Mouse (Mus musculus): ENCODE measurements around the gene AI413582.

Gene AI413582

DNA sequence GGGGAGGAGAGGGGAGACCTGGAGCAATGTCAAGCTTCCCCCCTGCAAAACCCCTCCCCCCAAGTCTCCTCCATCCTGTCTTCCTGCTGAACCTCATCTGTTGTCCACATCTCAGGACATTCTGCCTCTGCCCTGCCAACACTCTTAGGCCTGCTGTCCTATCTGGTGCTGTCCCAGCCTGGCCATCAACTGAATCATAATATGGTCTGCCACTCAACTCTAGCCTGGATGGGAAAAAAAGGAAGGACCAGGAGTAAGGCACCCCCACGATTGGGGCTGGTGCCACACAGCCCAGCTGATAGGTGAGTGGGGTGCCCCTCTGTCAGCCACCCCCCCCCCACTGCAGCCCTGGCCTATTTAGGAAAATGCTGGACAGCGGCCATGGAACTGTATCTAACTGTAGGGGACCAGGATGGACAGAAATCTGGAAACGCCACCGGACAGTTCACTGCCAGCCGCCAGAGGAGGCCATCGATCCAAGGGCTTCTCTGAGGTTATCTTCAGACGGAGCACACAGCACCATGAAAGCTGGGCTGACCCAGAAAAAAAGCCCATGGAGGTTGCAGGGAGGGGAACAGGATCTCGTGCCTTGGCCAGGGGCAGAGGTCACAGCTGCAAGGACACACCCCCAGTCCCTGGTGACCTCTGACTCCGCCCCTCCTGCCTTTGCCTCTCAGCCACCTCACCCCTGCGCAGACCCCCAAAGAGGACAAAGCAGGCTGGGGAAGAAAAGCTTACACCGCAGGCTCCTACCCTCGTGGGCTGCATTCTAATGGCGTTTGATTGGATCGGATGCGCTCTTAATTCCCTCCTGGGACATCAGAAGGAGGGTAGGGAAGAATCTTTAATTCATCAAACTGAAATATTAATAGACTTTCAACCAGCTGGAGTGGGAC, 46.6 kb downstream of the AI413582 start:
- no peak for DNase-seq (ENCODE audit: low spot score)

GRCm38 (mm10) chr17:27518296-27518695, 47.3 kb downstream of the AI413582 start:
- DNase-seq (ENCODE audit: low spot score) = no peak

- no peak for DNase-seq (ENCODE audit: low spot score)
Observed at GRCm38 (mm10) chr17:27513916-27514762, 51.4 kb downstream of the AI413582 start.
